Mouse (Mus musculus) splenic B cell, adult 2 months (primary cell): ENCODE results near the gene Ifitm1.
"Not testable (repeated sequence)": the region's sequence is repeated elsewhere in the genome, so short reads cannot be mapped to it uniquely, and the experiment has no call there.

Source experiments
- DNase-seq: peaks from one replicate; pipeline ENCODE4 v3.0.0-alpha.2; 2011; ENCODE audit warnings: low read depth, low spot score
- H3K27me3 ChIP-seq: 2 replicates; pipeline ENCODE4 v1.6.1; 2012; ENCODE audit warnings: mild to moderate bottlenecking, low read length, moderate library complexity, mixed read lengths; ENCODE audit not compliant: control insufficient read depth, poor library complexity, insufficient read depth, severe bottlenecking
- H3K36me3 ChIP-seq: 2 replicates; pipeline ENCODE4 v1.6.1; 2012; ENCODE audit warnings: mild to moderate bottlenecking, low read length, moderate library complexity, mixed read lengths; ENCODE audit not compliant: control insufficient read depth, poor library complexity, insufficient read depth, severe bottlenecking

Gene Ifitm1

GRCm38 (mm10) chr7:140955758-140956555, 11.1 kb upstream of the Ifitm1 start, which contains the start of the genes Gm45717 and Ifitm2:
Gene Gm45717, minus strand, starts transcription at chr7:140955937.
Gene Ifitm2, minus strand, starts transcription at chr7:140955987.
- no peaks in the 10 kb centered on the region for H3K27me3 ChIP-seq
- no peaks in the 10 kb centered on the region for H3K36me3 ChIP-seq
- no peak for DNase-seq

GRCm38 (mm10) chr7:140956556-140956869, 10.5 kb upstream of the Ifitm1 start:
- no peak for DNase-seq
- H3K36me3 ChIP-seq: no peaks in the 10 kb centered on the region
- no peaks in the 10 kb centered on the region for H3K27me3 ChIP-seq

GRCm38 (mm10) chr7:140959181-140959901, 7.7 kb upstream of the Ifitm1 start:
- no peaks in the 10 kb centered on the region for H3K27me3 ChIP-seq
- no peaks in the 10 kb centered on the region for H3K36me3 ChIP-seq
- peak; percentile 64 for DNase-seq

- DNase-seq: no peak
- H3K27me3 ChIP-seq: no peaks in the 10 kb centered on the region
- H3K36me3 ChIP-seq: no peaks in the 10 kb centered on the region
Observed at GRCm38 (mm10) chr7:140960026-140960425, 7.0 kb upstream of the Ifitm1 start.

GRCm38 (mm10) chr7:140961416-140961815, 5.6 kb upstream of the Ifitm1 start:
- Histone ChIP-seq H3K27me3 (no peaks in the 10 kb centered on the region), H3K36me3 (no peaks in the 10 kb centered on the region)
- DNase-seq: no peak

GRCm38 (mm10) chr7:140962733-140963132, 4.3 kb upstream of the Ifitm1 start:
- Histone ChIP-seq H3K36me3 (no peaks in the 10 kb centered on the region), H3K27me3 (no peaks in the 10 kb centered on the region)
- DNase-seq: no peak

- H3K27me3 ChIP-seq: no peaks in the 10 kb centered on the region
- DNase-seq: no peak
Observed at GRCm38 (mm10) chr7:140967862-140968591, 1.0 kb downstream of the Ifitm1 start.

GRCm38 (mm10) chr7:140968710-140969109, 1.7 kb downstream of the Ifitm1 start:
- not testable (repeated sequence) for DNase-seq, H3K27me3 ChIP-seq, H3K36me3 ChIP-seq

More at GRCm38 (mm10) chr7:140967862-140968591, 1.0 kb downstream of the Ifitm1 start:
- no peaks in the 10 kb centered on the region for H3K36me3 ChIP-seq

- Histone ChIP-seq H3K36me3 (no peaks in the 10 kb centered on the region), H3K27me3 (no peaks in the 10 kb centered on the region)
- DNase-seq: no peak
Observed at GRCm38 (mm10) chr7:140970931-140971330, 3.9 kb downstream of the Ifitm1 start.

GRCm38 (mm10) chr7:140971479-140972171, 4.6 kb downstream of the Ifitm1 start:
- H3K27me3 ChIP-seq: no peaks in the 10 kb centered on the region
- no peaks in the 10 kb centered on the region for H3K36me3 ChIP-seq
- no peak for DNase-seq

GRCm38 (mm10) chr7:140973396-140974165, 6.6 kb downstream of the Ifitm1 start:
- H3K27me3 ChIP-seq: no peaks in the 10 kb centered on the region
- DNase-seq: no peak
- H3K36me3 ChIP-seq: no peaks in the 10 kb centered on the region

- DNase-seq: no peak
- Histone ChIP-seq H3K36me3 (no peaks in the 10 kb centered on the region), H3K27me3 (no peaks in the 10 kb centered on the region)
Observed at GRCm38 (mm10) chr7:140974940-140975339, 7.9 kb downstream of the Ifitm1 start.

- Histone ChIP-seq H3K36me3 (no peaks in the 10 kb centered on the region), H3K27me3 (no peaks in the 10 kb centered on the region)
- no peak for DNase-seq
Observed at GRCm38 (mm10) chr7:140975465-140975864, 8.4 kb downstream of the Ifitm1 start.

- not testable (repeated sequence) for H3K36me3 ChIP-seq, H3K27me3 ChIP-seq, DNase-seq
Observed at GRCm38 (mm10) chr7:140976720-140977119, 9.7 kb downstream of the Ifitm1 start.
